Mouse (Mus musculus) kidney, embryonic 16.5 days (tissue): ENCODE measurements around the gene Git1. TPM values are rescaled to one million over a fixed set of nuclear protein-coding genes. Genes with fewer than 3 reads are reported as not detected.

ENCODE experiments used
- ATAC-seq: fragments of 200-750 bp; cut with Nextera tagmentation; 2 replicates; pipeline ENCODE4 v1.8.0; 2017; ENCODE audit warnings: moderate TSS enrichment; ENCODE audit not compliant: low FRiP score, low TSS enrichment
- H3K27ac ChIP-seq: fragments of 300-500 bp; sonication (generic); 2 replicates; pipeline ENCODE4 v1.5.1; 2014; ENCODE audit warnings: low read length
- H3K27me3 ChIP-seq: fragments of 300-500 bp; sonication (generic); 2 replicates; pipeline ENCODE4 v1.6.1; 2014; ENCODE audit warnings: low read length, control low read depth, mixed read lengths; ENCODE audit not compliant: insufficient read depth
- H3K36me3 ChIP-seq: fragments of 300-500 bp; sonication (generic); 2 replicates; pipeline ENCODE4 v1.6.1; 2014; ENCODE audit warnings: low read length, control low read depth, mixed read lengths; ENCODE audit not compliant: insufficient read depth
- H3K4me1 ChIP-seq: fragments of 300-500 bp; sonication (generic); 2 replicates; pipeline ENCODE4 v1.6.1; 2014; ENCODE audit warnings: low read length, control low read depth, mixed read lengths; ENCODE audit not compliant: insufficient read depth
- H3K4me2 ChIP-seq: fragments of 300-500 bp; sonication (generic); replicated peaks from 2 replicates; pipeline ENCODE4 v1.6.1; 2014; ENCODE audit warnings: low read depth, low read length
- H3K4me3 ChIP-seq: fragments of 300-500 bp; sonication (generic); 2 replicates; pipeline ENCODE4 v1.5.1; 2014; ENCODE audit warnings: mild to moderate bottlenecking, low read length
- H3K9ac ChIP-seq: fragments of 300-500 bp; sonication (generic); replicated peaks from 2 replicates; pipeline ENCODE4 v1.6.1; 2014; ENCODE audit warnings: low read length
- H3K9me3 ChIP-seq: fragments of 300-500 bp; sonication (generic); 2 replicates; pipeline ENCODE4 v1.6.1; 2016; ENCODE audit warnings: low read length, control low read depth
- WGBS: fragments of 180-500 bp; shearing (Covaris S2); extraction: QIAGEN DNeasy Blood & Tissue Kit; methylation state at CpG from one replicate; pipeline ENCODE4 v1.1.7; 2014; 5-methylcytosine and 5-hydroxymethylcytosine counted together
- polyA plus RNA-seq: library from polyadenylated mRNA; unstranded; fragments of >200 nt; fragmentation: Nextera tagmentation; extraction: Ambion mirVana; gene quantifications from 2 replicates; pipeline ENCODE4 v1.2.1, GENCODE M21; 2015

The Git1 gene
- polyA plus RNA-seq, 1 experiment from 2014 or later: 9.7 TPM

DNA sequence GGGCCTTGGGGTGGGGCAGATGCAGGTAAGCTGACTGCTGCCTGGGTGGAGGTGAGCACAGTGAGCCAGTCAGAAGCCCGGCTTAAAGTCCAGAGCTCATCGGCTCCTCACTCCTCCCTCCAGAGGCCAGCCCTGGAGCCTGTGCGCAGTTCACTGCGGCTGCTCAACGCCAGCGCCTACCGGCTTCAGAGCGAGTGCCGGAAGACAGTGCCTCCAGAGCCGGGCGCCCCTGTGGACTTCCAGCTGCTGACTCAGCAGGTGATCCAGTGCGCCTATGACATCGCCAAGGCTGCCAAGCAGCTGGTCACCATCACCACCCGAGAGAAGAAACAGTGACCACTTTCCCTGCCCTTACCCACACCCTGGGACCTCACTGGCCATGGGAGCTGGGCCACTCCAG, 12.9 kb downstream of the Git1 start:
- no peaks in the 10 kb centered on the region for H3K9me3 ChIP-seq
- no peak for ATAC-seq
- peaks cover 47% of the 10 kb centered on the region for H3K36me3 ChIP-seq
- H3K4me1 ChIP-seq: peaks cover 15% of the 10 kb centered on the region
- no peak overlapping the region for H3K4me3 ChIP-seq
- 86% methylated on average over 14 of the region's 14 CpGs for whole genome bisulfite sequencing
- no peak overlapping the region for H3K4me2 ChIP-seq
- no peaks in the 10 kb centered on the region for H3K27me3 ChIP-seq
- H3K27ac ChIP-seq: no peak overlapping the region
- H3K9ac ChIP-seq: no peak overlapping the region

DNA sequence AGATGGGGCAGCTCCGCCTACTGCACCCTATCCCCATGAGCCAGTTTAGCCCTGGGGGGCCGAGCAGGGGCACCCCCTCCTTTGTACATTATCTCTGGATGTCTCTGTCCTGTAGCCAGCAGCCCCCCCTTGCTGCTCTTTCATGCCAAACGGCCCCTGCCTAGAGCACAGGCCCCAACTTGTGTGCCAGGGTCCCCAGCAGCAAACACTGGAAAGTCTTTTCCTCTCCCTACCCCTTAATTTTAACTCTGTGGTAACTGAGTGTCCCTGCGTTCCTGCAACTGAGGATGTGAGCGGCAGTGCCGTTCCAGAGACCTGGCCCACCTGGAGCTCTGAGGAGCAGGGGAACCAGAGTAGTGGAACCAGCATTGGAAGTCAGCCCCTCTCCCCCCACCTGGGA, 13.6 kb downstream of the Git1 start:
- WGBS: 84% methylated on average over 6 of the region's 6 CpGs
- Histone ChIP-seq H3K4me2 (no peak overlapping the region), H3K36me3 (peaks cover 45% of the 10 kb centered on the region), H3K9me3 (no peaks in the 10 kb centered on the region), H3K9ac (no peak overlapping the region), H3K4me1 (peaks cover 18% of the 10 kb centered on the region), H3K4me3 (no peak overlapping the region), H3K27ac (no peak overlapping the region), H3K27me3 (no peaks in the 10 kb centered on the region)
- no peak for ATAC-seq

DNA sequence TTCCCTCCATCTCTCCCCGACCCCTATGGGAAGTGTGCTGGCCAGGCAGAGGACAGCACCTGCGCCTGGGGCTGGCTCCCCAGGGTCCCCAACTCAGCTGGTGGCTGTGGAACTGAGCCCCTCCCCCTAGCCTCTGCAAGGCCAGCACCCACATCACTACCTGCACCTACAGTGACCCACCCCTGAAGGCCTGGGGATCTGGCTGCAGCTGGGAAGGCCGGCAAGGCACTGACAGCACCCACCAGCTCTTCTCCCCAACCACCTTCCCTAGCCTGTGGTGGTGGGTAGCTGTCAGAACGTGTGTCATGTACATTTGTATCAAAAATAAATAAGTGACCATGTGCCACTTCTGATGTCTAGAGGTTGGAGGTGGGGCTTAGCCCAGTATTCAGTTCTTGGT, 14.1 kb downstream of the Git1 start:
- 76% methylated on average over 4 of the region's 4 CpGs for WGBS
- no peak overlapping the region for H3K4me3 ChIP-seq

DNA sequence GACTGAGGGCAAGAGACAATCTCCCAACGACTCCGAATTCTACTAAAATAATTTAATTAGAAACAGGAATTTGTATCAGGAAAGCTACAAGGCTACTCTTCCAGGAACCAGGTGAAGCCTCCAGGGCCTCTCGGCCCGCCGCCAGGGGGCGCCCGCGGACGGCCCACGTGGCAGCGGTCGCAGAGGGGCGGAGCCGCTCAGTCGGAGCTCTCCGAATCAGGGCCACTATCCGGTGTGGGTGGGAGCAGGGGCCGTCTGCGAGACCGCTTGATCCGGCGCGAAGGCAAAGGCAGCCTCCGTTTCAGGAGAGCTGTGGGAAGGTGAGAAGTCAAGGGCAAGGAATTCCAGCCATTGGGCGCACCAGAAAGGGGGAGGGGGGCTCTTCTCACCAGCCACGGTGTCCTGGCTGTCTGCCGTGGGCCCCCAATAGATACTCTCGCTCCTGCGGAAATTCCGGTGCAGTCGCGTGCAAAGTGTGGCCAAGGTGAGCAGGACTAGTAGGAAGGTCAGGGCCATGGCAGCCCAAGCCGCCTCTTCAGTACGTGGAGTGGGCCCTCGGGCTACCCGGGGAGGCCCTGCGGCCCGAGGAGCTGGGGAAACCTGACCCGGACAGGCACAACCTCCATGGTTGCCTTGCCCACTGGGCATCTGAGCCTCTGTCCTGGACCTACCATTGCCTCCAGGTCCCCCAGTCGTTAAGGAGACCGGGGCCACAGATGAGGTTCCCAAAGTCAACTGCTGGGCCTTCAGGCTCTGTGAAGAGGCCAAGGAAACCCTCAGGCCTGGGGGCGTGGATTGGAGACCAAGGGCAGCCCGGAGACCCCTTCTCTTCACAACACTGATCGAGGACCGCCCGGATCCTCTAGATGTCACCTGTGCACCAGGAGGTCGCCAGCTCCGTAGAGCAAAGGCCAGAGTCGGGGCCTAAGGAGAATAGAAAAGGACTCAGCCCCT, 15.0 kb downstream of the Git1 start:
- Histone ChIP-seq H3K27ac (peak overlapping the region; percentile 44; the same call in 1 of the 2 replicates), H3K4me2 (peak overlapping the region; percentile 84), H3K4me3 (peak overlapping the region; percentile 45), H3K36me3 (peaks cover 36% of the 10 kb centered on the region), H3K9me3 (no peaks in the 10 kb centered on the region), H3K27me3 (no peaks in the 10 kb centered on the region), H3K4me1 (peaks cover 24% of the 10 kb centered on the region), H3K9ac (peak overlapping the region; percentile 67)
- WGBS: 15% methylated on average over 49 of the region's 49 CpGs
- peak; percentile 60 for ATAC-seq

More for the DNA sequence above, 14.1 kb downstream of the Git1 start:
- no peak overlapping the region for H3K9ac ChIP-seq
- H3K36me3 ChIP-seq: peaks cover 44% of the 10 kb centered on the region
- no peaks in the 10 kb centered on the region for H3K9me3 ChIP-seq
- peaks cover 22% of the 10 kb centered on the region for H3K4me1 ChIP-seq
- H3K4me2 ChIP-seq: no peak overlapping the region
- H3K27ac ChIP-seq: no peak overlapping the region
- ATAC-seq: no peak
- no peaks in the 10 kb centered on the region for H3K27me3 ChIP-seq

DNA sequence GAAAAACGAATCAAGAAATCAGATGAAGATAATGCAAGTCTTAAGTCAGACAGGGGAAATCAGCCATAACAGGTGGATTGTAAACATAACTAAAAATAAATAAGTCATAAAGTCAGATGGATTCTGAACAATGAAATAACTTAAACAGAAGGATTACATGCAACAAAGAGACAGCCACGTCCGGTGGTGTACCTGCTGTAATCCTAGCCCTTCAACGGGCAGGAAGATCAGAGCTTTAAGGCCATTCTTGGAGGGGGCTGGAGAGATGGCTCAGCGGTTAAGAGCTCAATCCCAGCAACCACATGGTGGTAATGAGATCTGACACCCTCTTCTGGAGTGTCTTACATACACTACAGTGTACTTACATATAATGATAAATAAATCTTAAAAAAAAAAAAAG, 18.0 kb downstream of the Git1 start:
- Histone ChIP-seq H3K4me1 (peaks cover 51% of the 10 kb centered on the region), H3K4me2 (no peak overlapping the region)
- WGBS: 61% methylated on average over 5 of the region's 5 CpGs

DNA sequence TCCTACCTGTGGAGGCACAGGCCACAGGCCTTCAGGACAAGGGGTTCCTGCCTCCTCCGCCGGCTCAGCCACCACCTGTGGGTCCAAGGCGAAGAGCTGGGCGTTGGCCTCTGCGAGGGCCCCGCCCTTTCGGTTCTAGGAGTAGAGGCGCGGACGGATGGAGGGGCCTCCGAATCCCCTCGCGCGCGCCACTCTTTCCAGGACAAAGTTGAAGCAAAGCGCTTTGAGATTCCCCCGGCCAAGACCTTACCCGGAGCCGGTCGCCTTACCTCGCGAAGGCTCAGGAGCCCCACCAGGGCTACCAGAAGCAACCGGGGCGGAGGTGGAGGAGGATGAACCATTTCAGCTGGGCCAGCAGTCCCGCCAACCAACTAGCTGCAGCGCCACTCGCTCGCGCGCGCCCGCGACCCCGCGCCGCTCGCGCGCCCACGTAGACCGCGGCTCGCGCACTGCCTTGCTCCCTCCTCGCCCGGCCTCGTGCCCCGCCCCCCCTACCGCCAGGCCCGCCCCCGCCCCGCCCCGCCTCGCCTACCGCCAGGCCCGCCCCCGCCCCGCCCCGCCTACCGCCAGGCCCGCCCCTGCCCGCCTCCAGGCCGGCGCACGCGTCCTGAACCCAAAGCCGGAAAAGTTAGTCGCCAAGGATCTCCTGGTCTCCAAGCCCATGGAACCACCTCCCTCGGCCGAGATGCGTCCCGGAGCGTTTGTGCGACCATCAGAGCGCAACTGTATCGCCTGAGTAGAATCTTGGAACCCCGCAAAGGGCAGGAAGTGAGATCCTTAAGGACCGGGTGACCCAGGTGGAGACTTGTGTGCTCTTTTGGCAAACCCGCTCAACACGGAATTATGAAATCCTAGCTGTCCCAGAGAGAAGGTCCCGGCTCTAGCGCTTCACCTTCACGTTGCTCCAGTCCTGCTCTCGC, 19.8 kb downstream of the Git1 start:
- H3K4me3 ChIP-seq: peak overlapping the region; percentile 76
- no peaks in the 10 kb centered on the region for H3K9me3 ChIP-seq
- peak; percentile 65 for ATAC-seq
- peak overlapping the region; percentile 86 for H3K4me2 ChIP-seq
- peaks cover 51% of the 10 kb centered on the region for H3K4me1 ChIP-seq
- H3K27ac ChIP-seq: peak overlapping the region; percentile 79
- no peaks in the 10 kb centered on the region for H3K36me3 ChIP-seq
- peaks cover 19% of the 10 kb centered on the region for H3K27me3 ChIP-seq
- H3K9ac ChIP-seq: peak overlapping the region; percentile 84
- WGBS: under 1% methylated on average over 72 of the region's 84 CpGs

More for the DNA sequence above, 18.0 kb downstream of the Git1 start:
- no peak for ATAC-seq
- Histone ChIP-seq H3K9ac (no peak overlapping the region), H3K27ac (no peak overlapping the region), H3K27me3 (peaks cover 15% of the 10 kb centered on the region; the same call in 1 of the 2 replicates), H3K9me3 (no peaks in the 10 kb centered on the region), H3K4me3 (no peak overlapping the region), H3K36me3 (peaks cover 9% of the 10 kb centered on the region; the same call in 1 of the 2 replicates)

DNA sequence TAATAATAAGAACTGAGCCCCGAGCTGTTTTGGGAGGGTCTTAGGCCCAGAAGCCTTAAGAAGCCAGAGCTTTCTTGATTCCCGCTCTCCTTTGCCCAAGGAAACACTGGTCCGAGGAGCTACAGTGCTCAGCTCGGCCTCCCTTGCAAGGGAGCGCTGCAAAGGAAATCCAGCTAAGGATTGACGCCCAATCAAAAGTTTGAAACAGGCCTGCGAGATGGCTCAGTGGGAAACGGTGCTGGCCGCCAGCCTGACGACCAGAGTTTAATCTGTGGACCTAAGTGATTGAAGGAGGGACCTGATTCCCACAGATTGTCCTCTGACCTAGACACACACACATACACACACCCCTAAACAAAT, 20.4 kb downstream of the Git1 start:
- Histone ChIP-seq H3K27me3 (peaks cover 19% of the 10 kb centered on the region), H3K27ac (peak overlapping the region; percentile 37; the same call in 1 of the 2 replicates), H3K9ac (peak overlapping the region; percentile 69), H3K4me3 (peak overlapping the region; percentile 76), H3K4me1 (peaks cover 44% of the 10 kb centered on the region), H3K4me2 (peak overlapping the region; percentile 86), H3K36me3 (no peaks in the 10 kb centered on the region), H3K9me3 (no peaks in the 10 kb centered on the region)
- no peak for ATAC-seq
- 10% methylated on average over 10 of the region's 10 CpGs for WGBS

DNA sequence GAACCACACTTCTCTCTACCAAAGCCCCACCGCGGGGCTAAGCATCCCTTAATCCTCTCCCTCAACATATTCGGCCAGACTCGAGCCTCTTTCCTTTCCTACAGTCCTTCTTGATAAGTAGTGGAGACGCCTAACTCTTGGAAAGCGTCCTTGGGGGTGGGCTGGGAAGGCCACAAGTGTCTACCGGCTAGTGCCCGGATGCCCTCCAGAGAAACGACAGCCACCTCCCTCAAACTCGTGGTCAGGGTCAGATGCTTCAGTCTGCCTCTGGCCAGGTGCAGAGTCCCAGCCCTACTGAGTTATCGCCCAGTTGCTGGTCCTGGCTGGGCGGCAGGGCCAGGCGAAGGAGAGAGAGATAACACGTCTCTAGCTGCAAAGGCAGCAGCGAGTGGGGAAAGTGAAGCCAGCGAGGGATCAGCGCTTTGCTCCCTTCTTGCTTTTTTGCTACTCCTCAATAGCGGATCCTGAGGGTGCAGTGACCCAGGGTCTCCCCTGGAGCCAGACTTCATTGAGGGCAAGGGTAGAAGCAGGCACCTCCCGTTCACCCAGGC, 21.0 kb downstream of the Git1 start:
- ATAC-seq: no peak
- H3K27ac ChIP-seq: no peak overlapping the region
- H3K9me3 ChIP-seq: no peaks in the 10 kb centered on the region
- H3K4me3 ChIP-seq: peak overlapping the region; percentile 76
- peak overlapping the region; percentile 69 for H3K9ac ChIP-seq
- H3K4me1 ChIP-seq: peaks cover 42% of the 10 kb centered on the region
- peak overlapping the region; percentile 97 for H3K4me2 ChIP-seq
- WGBS: 9% methylated on average over 18 of the region's 19 CpGs
- H3K36me3 ChIP-seq: no peaks in the 10 kb centered on the region
- peaks cover 19% of the 10 kb centered on the region for H3K27me3 ChIP-seq

DNA sequence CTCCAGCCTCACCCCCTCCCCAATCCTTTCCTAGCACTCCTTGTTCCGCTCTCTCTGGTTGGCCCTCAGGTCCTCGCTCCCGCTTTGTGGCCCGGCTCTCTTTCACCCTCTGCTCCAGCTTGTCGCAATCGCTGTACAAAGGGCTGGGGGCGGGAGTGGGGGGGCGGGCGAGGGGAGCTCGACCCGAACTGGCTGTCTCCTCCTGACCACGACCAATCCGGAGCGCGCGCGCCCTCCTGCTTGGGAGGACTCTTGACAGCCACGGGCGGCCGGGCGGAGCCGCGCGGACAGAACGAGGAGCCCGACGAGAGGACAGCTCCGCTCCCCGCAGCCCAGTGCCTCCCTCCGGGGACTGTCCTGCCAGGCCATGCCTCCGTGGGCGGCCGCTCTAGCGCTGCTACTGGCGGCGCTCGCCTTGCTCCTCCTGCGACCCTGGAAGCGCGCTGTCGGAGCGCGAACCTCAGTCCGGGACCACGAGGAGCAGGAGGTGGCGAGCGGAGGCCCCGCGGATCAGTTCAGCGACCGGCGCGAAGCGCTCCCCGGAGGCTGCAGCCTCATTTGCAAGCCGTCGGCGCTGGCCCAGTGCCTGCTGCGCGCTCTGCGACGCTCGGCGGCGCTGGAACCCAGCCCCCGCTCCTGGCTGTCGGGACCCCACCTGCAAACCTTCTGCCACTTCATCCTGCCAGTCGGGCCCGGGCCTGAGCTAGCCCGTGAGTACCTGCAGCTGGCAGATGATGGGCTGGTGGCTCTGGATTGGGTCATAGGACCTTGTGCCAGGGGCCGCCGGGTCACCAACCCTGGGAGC, 21.7 kb downstream of the Git1 start, which contains the start of gene Abhd15:
Gene Abhd15 (plus strand): TSS at position 290 of the 805 bp plus-strand sequence.
- no peaks in the 10 kb centered on the region for H3K36me3 ChIP-seq
- no peak within 1 kb of the TSS for H3K27ac ChIP-seq
- peak; percentile 58 for ATAC-seq
- WGBS: under 1% methylated on average over 72 of the region's 72 CpGs
- no peaks in the 10 kb centered on the region for H3K9me3 ChIP-seq
- peak within 1 kb of the TSS; percentile 69 for H3K9ac ChIP-seq
- peak within 1 kb of the TSS; percentile 97 for H3K4me2 ChIP-seq
- H3K4me1 ChIP-seq: peaks cover 38% of the 10 kb centered on the region
- H3K27me3 ChIP-seq: peaks cover 19% of the 10 kb centered on the region
- H3K4me3 ChIP-seq: peak within 1 kb of the TSS; percentile 76
